Mouse (Mus musculus) induced T-regulatory cell, adult 2 months (primary cell): ENCODE measurements around the gene Ap1b1.

Source experiments
- DNase-seq: peaks from one replicate; pipeline ENCODE4 v3.0.0-alpha.2; 2012; ENCODE audit warnings: low read depth

Gene Ap1b1

DNA sequence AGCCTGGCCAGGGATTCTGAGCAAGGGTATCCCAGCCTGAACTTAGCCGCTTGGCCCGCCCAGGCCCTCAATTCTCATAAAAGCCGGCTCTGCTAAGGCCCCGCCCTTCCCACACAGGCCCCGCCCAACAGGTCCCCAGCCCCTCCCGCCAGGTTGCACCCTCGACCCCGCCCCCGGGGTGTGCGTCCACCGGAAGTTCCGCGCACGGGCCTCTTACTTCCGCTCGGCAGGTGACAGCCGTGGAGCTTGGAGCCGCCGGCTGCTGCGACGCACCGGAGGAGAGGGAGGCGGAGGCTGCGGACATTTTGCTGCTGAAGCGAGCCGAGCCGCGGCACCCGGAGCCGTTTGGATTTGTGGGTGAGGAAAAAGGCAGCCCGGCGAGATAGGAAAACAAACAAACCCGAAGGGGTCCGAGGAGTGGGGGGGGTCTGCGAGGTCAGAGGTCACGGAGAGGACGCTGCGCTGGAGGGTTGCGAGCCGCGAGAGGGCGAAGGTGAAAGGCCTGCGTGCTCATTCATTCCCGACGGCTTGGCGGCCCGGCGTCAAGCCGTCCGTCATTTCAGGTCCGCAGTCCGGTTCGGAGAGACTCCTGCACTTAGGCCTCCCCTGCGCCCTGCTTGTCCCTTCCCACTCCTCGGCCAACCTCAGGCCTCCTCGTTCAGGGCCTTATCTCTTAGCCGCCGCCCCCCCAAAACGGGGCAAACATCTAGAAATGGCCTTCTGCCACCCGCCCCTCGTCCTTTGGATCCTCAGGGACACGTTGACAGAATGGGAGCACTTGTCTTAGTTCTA is at the start of gene Ap1b1:
TSS of gene Ap1b1 (plus strand) at position 130 of the 792 bp plus-strand sequence.
- DNase-seq: peak; percentile 97

GRCm38 (mm10) chr11:4946530-4946929 is 40.1 kb upstream of the Ap1b1 start:
- no peak for DNase-seq

GRCm38 (mm10) chr11:4946947-4947812 is 39.4 kb upstream of the Ap1b1 start:
- DNase-seq: peak; percentile 88

- no peak for DNase-seq
These were observed 38.8 kb upstream of the Ap1b1 start, which contains the start of gene Nefh for GRCm38 (mm10) chr11:4947813-4948174. TSS of gene Nefh (minus strand) at chr11:4948064.

DNA sequence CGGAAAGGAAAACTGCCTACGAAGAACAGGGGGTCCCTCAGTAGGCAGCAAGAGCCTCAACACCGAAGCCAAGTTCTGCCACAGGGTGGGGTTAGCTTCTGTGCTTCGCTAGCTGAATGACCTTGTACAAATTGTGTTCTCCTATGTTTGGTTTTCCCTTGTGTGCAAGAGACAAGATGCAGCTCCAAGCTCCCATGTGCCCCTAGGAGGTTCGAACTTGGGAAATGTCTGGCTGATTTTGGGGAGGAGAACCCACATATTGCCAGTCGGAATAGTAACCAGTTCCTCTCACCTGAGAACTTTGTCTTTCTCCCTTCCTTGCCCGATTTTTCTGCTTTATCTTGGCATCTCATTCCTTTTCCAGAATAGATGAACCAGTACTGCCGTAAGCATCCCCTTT is 37.8 kb upstream of the Ap1b1 start:
- DNase-seq: peak; percentile 10

- DNase-seq: peak; percentile 29
These were observed 37.2 kb upstream of the Ap1b1 start for GRCm38 (mm10) chr11:4949256-4950044.

GRCm38 (mm10) chr11:4953401-4953800 is 33.2 kb upstream of the Ap1b1 start:
- no peak for DNase-seq

DNA sequence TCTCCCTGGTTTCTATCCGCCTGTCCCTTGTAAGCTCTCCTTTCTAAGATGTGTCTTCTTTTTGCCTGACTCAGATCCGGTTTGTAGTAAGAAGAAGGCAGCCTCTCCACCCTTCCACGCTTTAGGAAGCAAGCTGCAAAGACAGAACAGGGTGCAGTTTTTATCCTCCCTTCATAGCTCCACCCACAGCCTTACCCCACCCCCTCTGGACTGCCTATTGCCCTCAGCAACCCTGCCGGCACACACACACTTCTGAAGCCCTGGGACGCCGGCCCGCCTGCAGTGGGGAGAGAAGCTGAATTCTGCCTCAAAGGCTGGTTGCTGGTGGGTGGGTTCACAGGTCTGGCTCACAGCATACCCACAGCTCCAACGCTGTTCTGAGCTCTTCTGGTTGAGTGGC is 32.7 kb upstream of the Ap1b1 start:
- no peak for DNase-seq

GRCm38 (mm10) chr11:4963099-4963808 is 23.4 kb upstream of the Ap1b1 start:
- no peak for DNase-seq

GRCm38 (mm10) chr11:4966325-4966724 is 20.3 kb upstream of the Ap1b1 start:
- DNase-seq: no peak

DNA sequence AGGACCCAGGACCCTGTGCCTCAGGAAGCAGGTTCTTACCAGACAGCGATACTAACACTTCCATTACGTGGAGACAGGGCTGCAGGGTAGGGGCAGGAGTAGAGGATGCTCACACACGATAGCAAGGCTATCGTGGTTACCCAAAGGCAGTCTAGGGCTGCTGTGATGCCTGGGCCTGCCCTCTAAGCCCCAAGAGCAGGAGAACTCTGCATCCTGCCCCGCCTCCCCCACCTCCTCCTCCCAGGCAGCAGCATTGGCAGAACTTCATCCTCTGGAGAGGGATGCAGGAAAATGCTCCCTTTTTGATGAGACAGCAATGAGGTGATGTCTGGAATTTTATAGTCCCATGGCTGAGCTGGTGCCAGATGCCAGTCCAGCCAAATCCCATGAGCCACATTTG is 19.7 kb upstream of the Ap1b1 start:
- no peak for DNase-seq

GRCm38 (mm10) chr11:4967549-4967948 is 19.1 kb upstream of the Ap1b1 start:
- no peak for DNase-seq

DNA sequence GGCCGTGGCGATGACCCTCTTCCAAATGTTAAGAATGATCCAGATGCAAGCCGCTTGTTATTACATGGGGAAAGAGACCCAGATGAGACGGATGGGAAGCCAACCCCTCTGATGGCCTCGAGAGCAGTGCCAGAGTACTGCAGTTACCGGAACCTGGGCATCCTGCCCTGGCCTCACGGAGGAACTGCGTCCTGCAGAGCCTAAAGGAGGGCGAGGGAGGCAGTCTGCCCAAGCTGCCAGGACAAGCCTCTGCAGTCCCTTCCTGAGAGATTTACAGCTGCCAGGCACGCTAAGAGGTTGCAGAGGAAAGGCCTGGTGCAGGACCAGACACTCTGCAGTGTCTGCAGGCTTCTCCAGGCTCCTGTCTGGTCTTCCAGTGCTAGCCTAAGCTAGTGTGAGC is 18.2 kb upstream of the Ap1b1 start:
- no peak for DNase-seq

GRCm38 (mm10) chr11:4972967-4973870 is 13.4 kb upstream of the Ap1b1 start:
- DNase-seq: peak; percentile 84

DNA sequence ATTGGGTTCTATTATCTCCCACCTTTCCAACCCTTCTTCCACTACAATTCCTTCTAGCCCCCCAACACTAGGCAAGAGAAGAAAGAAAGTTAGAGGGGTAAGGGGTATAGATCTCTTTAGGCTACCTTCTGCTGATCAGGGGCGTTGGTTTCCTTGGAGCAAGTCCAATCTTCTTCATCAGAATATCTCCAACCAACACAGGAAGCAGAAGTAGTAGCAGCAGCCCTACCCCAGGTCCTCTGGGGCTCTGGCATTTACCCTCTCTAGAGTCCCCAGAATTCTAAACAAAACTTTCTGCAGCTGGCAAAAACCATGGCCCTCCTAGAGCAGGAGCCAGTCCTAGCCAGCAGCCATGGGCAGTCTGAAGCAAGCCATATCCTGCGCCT is 12.8 kb upstream of the Ap1b1 start:
- DNase-seq: no peak

DNA sequence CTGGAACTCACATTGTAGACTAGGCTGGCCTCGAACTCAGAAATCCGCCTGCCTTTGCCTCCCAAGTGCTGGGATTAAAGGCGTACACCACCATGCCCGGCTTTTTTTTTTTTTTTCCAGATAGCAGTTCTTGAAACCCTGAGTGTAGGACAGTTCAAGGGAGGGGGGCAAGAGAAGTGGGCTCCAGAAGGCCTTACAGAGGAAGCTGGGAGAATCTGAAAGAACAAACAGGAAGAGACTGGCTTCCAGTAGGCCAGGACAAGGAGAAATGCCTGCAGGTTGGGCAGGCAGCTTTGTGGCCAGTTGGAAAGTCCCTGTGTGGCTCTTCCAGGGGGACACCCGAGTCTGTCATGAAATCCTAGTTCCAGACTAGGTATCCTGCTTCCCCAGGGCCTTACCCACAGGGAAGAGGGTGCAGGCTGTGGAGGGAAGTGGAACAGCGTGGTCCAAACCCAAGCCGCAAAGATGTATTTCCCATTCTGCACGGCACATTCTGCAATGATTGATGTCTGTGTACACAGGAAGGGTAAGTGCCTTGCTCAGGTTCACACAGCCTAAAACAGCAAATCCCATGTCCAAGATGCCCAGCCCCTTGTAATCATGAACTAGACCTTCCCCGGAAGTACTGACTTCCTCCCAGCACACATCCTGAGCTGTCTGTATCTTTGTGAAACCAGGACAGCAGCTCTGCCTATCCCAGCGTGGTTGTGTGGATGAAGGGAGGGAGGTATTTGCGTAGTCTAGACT is 12.1 kb upstream of the Ap1b1 start:
- DNase-seq: no peak

GRCm38 (mm10) chr11:4975623-4976022 is 11.0 kb upstream of the Ap1b1 start:
- peak; percentile 90 for DNase-seq

DNA sequence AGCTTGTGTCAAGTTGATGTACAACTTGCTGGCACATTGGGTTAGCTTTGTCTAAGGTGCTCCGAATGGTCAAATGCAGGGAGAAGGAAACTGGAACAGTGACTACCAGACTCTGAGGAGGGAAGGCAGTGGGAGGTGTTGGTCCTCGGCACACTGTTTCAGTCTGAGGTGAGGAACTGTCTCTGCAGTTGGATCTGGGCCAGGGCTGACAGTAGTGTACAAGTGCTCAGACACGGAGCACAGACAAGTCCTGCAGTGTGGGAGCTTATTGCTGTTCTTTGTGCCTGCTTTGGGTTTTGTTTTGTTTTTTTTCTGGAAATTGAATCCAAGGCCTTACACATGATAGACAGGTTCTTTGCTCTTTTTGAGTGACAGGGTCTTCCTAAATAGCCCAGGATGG is 3.6 kb upstream of the Ap1b1 start:
- DNase-seq: no peak

GRCm38 (mm10) chr11:4983538-4983937 is 3.1 kb upstream of the Ap1b1 start:
- no peak for DNase-seq

DNA sequence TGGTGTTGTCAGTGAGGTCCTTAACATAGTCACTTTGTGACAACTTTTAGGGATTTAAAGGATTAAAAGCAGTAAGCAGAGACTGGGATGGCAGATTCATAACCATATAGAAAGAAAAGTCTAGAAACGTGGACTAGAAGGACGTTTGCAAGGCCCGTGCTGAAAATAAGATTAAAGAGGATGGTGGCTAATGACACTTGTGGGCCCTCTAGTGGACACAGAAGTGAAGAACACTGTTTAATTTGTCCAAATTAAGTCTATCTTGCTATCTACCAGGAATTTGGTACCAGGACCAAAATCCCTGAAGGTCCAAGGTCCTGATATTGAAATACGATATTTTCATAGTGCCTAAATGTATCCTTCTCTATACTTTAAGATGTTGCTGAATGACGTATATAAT is 2.4 kb upstream of the Ap1b1 start:
- DNase-seq: peak; percentile 79
